Mouse (Mus musculus): ENCODE measurements around the gene Slitrk1. TPM values are rescaled to one million over a fixed set of nuclear protein-coding genes. Genes with fewer than 3 reads are reported as not detected.

The Slitrk1 gene
- not detected for total RNA-seq (2023)

GRCm38 (mm10) chr14:108913714-108914263, at the start of gene Slitrk1:
Gene Slitrk1 (minus strand): TSS chr14:108914158.

